Mouse (Mus musculus): ENCODE results near the gene Gria1. TPM values are rescaled to one million over a fixed set of nuclear protein-coding genes. Genes with fewer than 3 reads are reported as not detected.

Gria1 gene
- polyA plus RNA-seq (2015; fragmentation: Nextera tagmentation; extraction: Ambion mirVana) = 0.76 and 2.0 TPM in 2 replicates

GRCm38 (mm10) chr11:57011024-57011690 lies at the start of gene Gria1:
TSS of gene Gria1 (plus strand) at chr11:57011387.
- Histone ChIP-seq H3K36me3 (no peaks in the 10 kb centered on the region), H3K27ac (no peak within 1 kb of the TSS), H3K4me2 (peak within 1 kb of the TSS; percentile 51), H3K9ac (no peak within 1 kb of the TSS), H3K4me1 (peaks cover 5% of the 10 kb centered on the region; the same call in 1 of the 2 replicates), H3K9me3 (replicated peaks) (no peaks in the 10 kb centered on the region), H3K27me3 (peaks cover 12% of the 10 kb centered on the region), H3K4me3 (replicated peaks) (peak within 1 kb of the TSS; percentile 24)
- 0 out of 2 replicates have a peak, but pooled peaks have one; percentile 40 for ATAC-seq (replicated peaks; ENCODE audit: low FRiP score)
- 38% methylated on average over 6 of the region's 6 CpGs for WGBS

- Histone ChIP-seq H3K4me2 (no peak overlapping the region), H3K27ac (no peak overlapping the region), H3K4me3 (replicated peaks) (no peak overlapping the region), H3K4me1 (no peaks in the 10 kb centered on the region), H3K27me3 (no peaks in the 10 kb centered on the region), H3K36me3 (no peaks in the 10 kb centered on the region), H3K9me3 (replicated peaks) (no peaks in the 10 kb centered on the region), H3K9ac (no peak overlapping the region)
- no peak for ATAC-seq (replicated peaks; ENCODE audit: low FRiP score)
- WGBS = 89% methylated on average over 3 of the region's 3 CpGs
Observed at GRCm38 (mm10) chr11:56961751-56962150, 49.4 kb upstream of the Gria1 start.

- ATAC-seq (replicated peaks; ENCODE audit: low FRiP score) = no peak
- no peak overlapping the region for H3K4me3 ChIP-seq (replicated peaks)
- no peaks in the 10 kb centered on the region for H3K27me3 ChIP-seq
- WGBS = 49% methylated on average over 1 of the region's 1 CpGs
- H3K4me2 ChIP-seq = no peak overlapping the region
- no peaks in the 10 kb centered on the region for H3K36me3 ChIP-seq
- H3K4me1 ChIP-seq = no peaks in the 10 kb centered on the region
- H3K9ac ChIP-seq = no peak overlapping the region
- no peaks in the 10 kb centered on the region for H3K9me3 ChIP-seq (replicated peaks)
- H3K27ac ChIP-seq = no peak overlapping the region
Observed at GRCm38 (mm10) chr11:56972814-56973213, 38.4 kb upstream of the Gria1 start.

GRCm38 (mm10) chr11:56984321-56985000 lies 26.7 kb upstream of the Gria1 start:
- no peak overlapping the region for H3K4me2 ChIP-seq
- no peak overlapping the region for H3K9ac ChIP-seq
- H3K36me3 ChIP-seq = no peaks in the 10 kb centered on the region
- no peaks in the 10 kb centered on the region for H3K9me3 ChIP-seq (replicated peaks)
- H3K4me3 ChIP-seq (replicated peaks) = no peak overlapping the region
- ATAC-seq (replicated peaks; ENCODE audit: low FRiP score) = no peak
- 86% methylated on average over 3 of the region's 3 CpGs for WGBS
- no peaks in the 10 kb centered on the region for H3K4me1 ChIP-seq
- H3K27me3 ChIP-seq = no peaks in the 10 kb centered on the region
- no peak overlapping the region for H3K27ac ChIP-seq

GRCm38 (mm10) chr11:56985457-56985856 lies 25.7 kb upstream of the Gria1 start:
- Histone ChIP-seq H3K9ac (no peak overlapping the region), H3K4me3 (replicated peaks) (no peak overlapping the region), H3K9me3 (replicated peaks) (no peaks in the 10 kb centered on the region), H3K27me3 (no peaks in the 10 kb centered on the region), H3K36me3 (no peaks in the 10 kb centered on the region), H3K4me2 (no peak overlapping the region), H3K27ac (no peak overlapping the region), H3K4me1 (no peaks in the 10 kb centered on the region)
- 54% methylated on average over 4 of the region's 4 CpGs for WGBS
- ATAC-seq (replicated peaks; ENCODE audit: low FRiP score) = no peak

GRCm38 (mm10) chr11:56999601-57000001 lies 11.6 kb upstream of the Gria1 start:
- 73% methylated on average over 3 of the region's 3 CpGs for whole genome bisulfite sequencing
- no peaks in the 10 kb centered on the region for H3K4me1 ChIP-seq
- H3K4me2 ChIP-seq = no peak overlapping the region
- H3K4me3 ChIP-seq (replicated peaks) = no peak overlapping the region
- H3K36me3 ChIP-seq = no peaks in the 10 kb centered on the region
- H3K9ac ChIP-seq = no peak overlapping the region
- ATAC-seq (replicated peaks; ENCODE audit: low FRiP score) = no peak
- no peaks in the 10 kb centered on the region for H3K27me3 ChIP-seq
- no peaks in the 10 kb centered on the region for H3K9me3 ChIP-seq (replicated peaks)
- H3K27ac ChIP-seq = no peak overlapping the region

GRCm38 (mm10) chr11:57004611-57005010 lies 6.6 kb upstream of the Gria1 start:
- Histone ChIP-seq H3K4me1 (0 out of 2 replicates have a peak, but pooled peaks cover 3% of the 10 kb centered on the region), H3K4me3 (replicated peaks) (no peak overlapping the region), H3K4me2 (no peak overlapping the region), H3K9ac (no peak overlapping the region), H3K9me3 (replicated peaks) (no peaks in the 10 kb centered on the region), H3K27me3 (no peaks in the 10 kb centered on the region), H3K27ac (no peak overlapping the region), H3K36me3 (no peaks in the 10 kb centered on the region)
- no peak for ATAC-seq (replicated peaks; ENCODE audit: low FRiP score)
- WGBS = 31% methylated on average over 3 of the region's 3 CpGs

GRCm38 (mm10) chr11:57005341-57005740 lies 5.8 kb upstream of the Gria1 start:
- no peak overlapping the region for H3K4me2 ChIP-seq
- peaks cover 4% of the 10 kb centered on the region; the same call in 1 of the 2 replicates for H3K27me3 ChIP-seq
- 0 out of 2 replicates have a peak, but pooled peaks cover 3% of the 10 kb centered on the region for H3K4me1 ChIP-seq
- ATAC-seq (replicated peaks; ENCODE audit: low FRiP score) = no peak
- 74% methylated on average over 7 of the region's 7 CpGs for WGBS
- H3K36me3 ChIP-seq = no peaks in the 10 kb centered on the region
- no peak overlapping the region for H3K27ac ChIP-seq
- no peak overlapping the region for H3K9ac ChIP-seq
- H3K4me3 ChIP-seq (replicated peaks) = no peak overlapping the region
- H3K9me3 ChIP-seq (replicated peaks) = no peaks in the 10 kb centered on the region

GRCm38 (mm10) chr11:57007790-57008189 lies 3.4 kb upstream of the Gria1 start:
- peaks cover 12% of the 10 kb centered on the region for H3K27me3 ChIP-seq
- no peak overlapping the region for H3K4me2 ChIP-seq
- H3K9me3 ChIP-seq (replicated peaks) = no peaks in the 10 kb centered on the region
- H3K27ac ChIP-seq = no peak overlapping the region
- H3K4me3 ChIP-seq (replicated peaks) = no peak overlapping the region
- peaks cover 7% of the 10 kb centered on the region; the same call in 1 of the 2 replicates for H3K4me1 ChIP-seq
- ATAC-seq (replicated peaks; ENCODE audit: low FRiP score) = no peak
- WGBS = 76% methylated on average over 4 of the region's 4 CpGs
- no peak overlapping the region for H3K9ac ChIP-seq
- H3K36me3 ChIP-seq = no peaks in the 10 kb centered on the region

- 72% methylated on average over 6 of the region's 6 CpGs for WGBS
- ATAC-seq (replicated peaks; ENCODE audit: low FRiP score) = no peak
- H3K27ac ChIP-seq = no peak overlapping the region
Observed at GRCm38 (mm10) chr11:57010611-57011010, 576 bp upstream of the Gria1 start.

GRCm38 (mm10) chr11:57011691-57012039 lies 478 bp downstream of the Gria1 start:
- no peak overlapping the region for H3K27ac ChIP-seq
- peak overlapping the region; percentile 51 for H3K4me2 ChIP-seq
- peaks cover 12% of the 10 kb centered on the region for H3K27me3 ChIP-seq
- WGBS = 2% methylated on average over 11 of the region's 11 CpGs
- H3K9ac ChIP-seq = no peak overlapping the region
- peaks cover 5% of the 10 kb centered on the region; the same call in 1 of the 2 replicates for H3K4me1 ChIP-seq
- peak overlapping the region; percentile 24 for H3K4me3 ChIP-seq (replicated peaks)
- H3K9me3 ChIP-seq (replicated peaks) = no peaks in the 10 kb centered on the region
- H3K36me3 ChIP-seq = no peaks in the 10 kb centered on the region
- ATAC-seq (replicated peaks; ENCODE audit: low FRiP score) = peak; percentile 71; the same call in 1 of the 2 replicates

More at GRCm38 (mm10) chr11:57010611-57011010, 576 bp upstream of the Gria1 start:
- H3K9ac ChIP-seq = no peak overlapping the region
- H3K36me3 ChIP-seq = no peaks in the 10 kb centered on the region
- no peak overlapping the region for H3K4me2 ChIP-seq
- H3K9me3 ChIP-seq (replicated peaks) = no peaks in the 10 kb centered on the region
- H3K4me1 ChIP-seq = peaks cover 5% of the 10 kb centered on the region; the same call in 1 of the 2 replicates
- H3K4me3 ChIP-seq (replicated peaks) = no peak overlapping the region
- peaks cover 12% of the 10 kb centered on the region for H3K27me3 ChIP-seq

- Histone ChIP-seq H3K9me3 (replicated peaks) (no peaks in the 10 kb centered on the region), H3K4me1 (peaks cover 5% of the 10 kb centered on the region; the same call in 1 of the 2 replicates), H3K4me3 (replicated peaks) (peak overlapping the region; percentile 24), H3K9ac (no peak overlapping the region), H3K27ac (no peak overlapping the region), H3K4me2 (peak overlapping the region; percentile 51), H3K27me3 (peaks cover 12% of the 10 kb centered on the region), H3K36me3 (no peaks in the 10 kb centered on the region)
- ATAC-seq (replicated peaks; ENCODE audit: low FRiP score) = no peak
- 31% methylated on average over 13 of the region's 13 CpGs for WGBS
Observed at GRCm38 (mm10) chr11:57012287-57012921, 1.2 kb downstream of the Gria1 start.
